ENCODE assay signal across 15 mouse cellular contexts in genomic region chr12:100936737-100937136, GRCm38 (mm10). TPM values are rescaled to one million over a fixed set of nuclear protein-coding genes. Genes with fewer than 3 reads are reported as not detected.
DNase-seq lines count a peak whose midpoint lies in the region; ATAC-seq and TF ChIP-seq lines count a peak whose summit lies in the region.
"Had no signal": no experiment of that assay in that cellular context is flagged by ENCODE, and none has a peak within 500 bp of the region (broad histone marks: within the 10 kb centered on the region; RNA-seq: fewer than 3 reads in every experiment).

No protein-coding gene starts in this region.

- peaks cover 67% of the 10 kb centered on the region for H3K36me3 ChIP-seq in hindbrain, embryonic 13.5 days
- H3K36me3 ChIP-seq in hindbrain, postnatal 0 days (ENCODE audit: insufficient read depth, low read length), result peaks cover 20% of the 10 kb centered on the region; the same call in 1 of the 2 replicates

- H3K9me3 ChIP-seq in hindbrain, embryonic 13.5 days, result no peaks in the 10 kb centered on the region
- H3K9me3 ChIP-seq in hindbrain, postnatal 0 days (ENCODE audit: low read length), result no peaks in the 10 kb centered on the region
- H3K9me3 ChIP-seq: hindbrain, embryonic 12.5 days; limb, embryonic 13.5 days; midbrain, embryonic 13.5 days; stomach, embryonic 15.5 days had no signal

- 0 out of 2 replicates have a peak, but pooled peaks have one; percentile 42 for ATAC-seq in cerebellum, adult (ENCODE audit: insufficient number of reproducible peaks, low FRiP score, low TSS enrichment)
- ATAC-seq in hindbrain, embryonic 13.5 days (ENCODE audit: low FRiP score), result 0 out of 2 replicates have a peak, but pooled peaks have one; percentile 24
- ATAC-seq in hindbrain, postnatal 0 days, result no peak

- 94% methylated on average over 4 of the region's 4 CpGs for WGBS in hindbrain, embryonic 13.5 days
- WGBS in hindbrain, postnatal 0 days, result 75% methylated on average over 4 of the region's 4 CpGs

- TF ChIP-seq CTCF in hindbrain, postnatal 0 days (IDR thresholded peaks at IDR 0.05; ENCODE audit: low read depth), result no peak

- no peak overlapping the region for H3K9ac ChIP-seq in hindbrain, embryonic 13.5 days
- no peak overlapping the region for H3K9ac ChIP-seq in hindbrain, postnatal 0 days (replicated peaks; ENCODE audit: low read length)
- H3K9ac ChIP-seq: hindbrain, embryonic 12.5 days; lung, embryonic 14.5 days; midbrain, embryonic 13.5 days; stomach, embryonic 15.5 days had no signal

- H3K4me3 ChIP-seq in hindbrain, embryonic 13.5 days, result no peak overlapping the region
- no peak overlapping the region for H3K4me3 ChIP-seq in hindbrain, postnatal 0 days (ENCODE audit: low read length)
- H3K4me3 ChIP-seq: hindbrain, embryonic 12.5 days; left cerebral cortex, adult 2 months; limb, embryonic 13.5 days; midbrain, embryonic 13.5 days; myocyte; stomach, embryonic 15.5 days had no signal

- H3K27ac ChIP-seq in hindbrain, embryonic 13.5 days, result no peak overlapping the region
- H3K27ac ChIP-seq in hindbrain, postnatal 0 days, result no peak overlapping the region
- H3K27ac ChIP-seq: left cerebral cortex, adult 2 months; limb, embryonic 13.5 days; midbrain, embryonic 13.5 days; stomach, embryonic 15.5 days had no signal

- no peak for DNase-seq in cerebellum, postnatal 14 days
- no peak for DNase-seq in hindbrain, postnatal 0 days (ENCODE audit: low spot score)
- DNase-seq in kidney, adult 11 months, result peak; percentile 85
- DNase-seq in kidney, postnatal 10 days, result peak; percentile 34
- DNase-seq in right cerebral cortex, postnatal 25 days, result no peak
- no peak for DNase-seq in layer of hippocampus, postnatal 10 days (ENCODE audit: low spot score in 2 of 2)

- no peaks in the 10 kb centered on the region for H3K27me3 ChIP-seq in hindbrain, embryonic 13.5 days
- no peaks in the 10 kb centered on the region for H3K27me3 ChIP-seq in hindbrain, postnatal 0 days (ENCODE audit: insufficient read depth, low read length)
- H3K27me3 ChIP-seq: hindbrain, embryonic 12.5 days; limb, embryonic 13.5 days; midbrain, embryonic 13.5 days; stomach, embryonic 15.5 days had no signal

- no peak overlapping the region for H3K4me2 ChIP-seq in hindbrain, embryonic 13.5 days
- no peak overlapping the region for H3K4me2 ChIP-seq in hindbrain, postnatal 0 days (ENCODE audit: low read depth, low read length)
- H3K4me2 ChIP-seq: hindbrain, embryonic 12.5 days; limb, embryonic 13.5 days; lung, embryonic 14.5 days; midbrain, embryonic 13.5 days; stomach, embryonic 15.5 days had no signal

- peaks cover 8% of the 10 kb centered on the region; the same call in 1 of the 2 replicates for H3K4me1 ChIP-seq in hindbrain, embryonic 13.5 days (replicated peaks)
- no peaks in the 10 kb centered on the region for H3K4me1 ChIP-seq in hindbrain, postnatal 0 days (ENCODE audit: insufficient read depth, low read length)
- H3K4me1 ChIP-seq: midbrain, embryonic 13.5 days had no signal

RNA-seq across cellular contexts. Expression of gene Gpr68, which starts 28.7 kb away (rescaled TPM):
- 1.6 and 1.7 TPM in 2 replicates for polyA plus RNA-seq in hindbrain, embryonic 13.5 days (2015; fragmentation: Nextera tagmentation; extraction: Ambion mirVana)
- total RNA-seq in hindbrain, postnatal 0 days (2014; rRNA removed), result 29.5 and 33.1 TPM in 2 replicates
- 6.0 and 8.1 TPM in 2 replicates for polyA plus RNA-seq in hindbrain, postnatal 0 days (2015; fragmentation: Nextera tagmentation; extraction: Ambion mirVana)
- 10 to 100 TPM; 17.4 to 17.6 TPM for total RNA-seq in layer of hippocampus, postnatal 10 days (2021)

Comparison
In these comparisons a context has a peak if more than half of its experiments do, and no peak if none do; other contexts are left out.
1. DNase-seq: peak in kidney, adult 11 months (single experiment) and kidney, postnatal 10 days (single experiment); none in cerebellum, postnatal 14 days (0 of 2), hindbrain, postnatal 0 days (single experiment), right cerebral cortex, postnatal 25 days (single experiment) and layer of hippocampus, postnatal 10 days (0 of 2).